Mouse (Mus musculus): ENCODE measurements around the gene Map4k3. TPM values are rescaled to one million over a fixed set of nuclear protein-coding genes. Genes with fewer than 3 reads are reported as not detected.
A peak's percentile ranks its signal among the peaks of the same experiment; 100 is the strongest.

The Map4k3 gene
- polyA plus RNA-seq, 1 experiment from 2014 or later, result 18.1 TPM

DNA sequence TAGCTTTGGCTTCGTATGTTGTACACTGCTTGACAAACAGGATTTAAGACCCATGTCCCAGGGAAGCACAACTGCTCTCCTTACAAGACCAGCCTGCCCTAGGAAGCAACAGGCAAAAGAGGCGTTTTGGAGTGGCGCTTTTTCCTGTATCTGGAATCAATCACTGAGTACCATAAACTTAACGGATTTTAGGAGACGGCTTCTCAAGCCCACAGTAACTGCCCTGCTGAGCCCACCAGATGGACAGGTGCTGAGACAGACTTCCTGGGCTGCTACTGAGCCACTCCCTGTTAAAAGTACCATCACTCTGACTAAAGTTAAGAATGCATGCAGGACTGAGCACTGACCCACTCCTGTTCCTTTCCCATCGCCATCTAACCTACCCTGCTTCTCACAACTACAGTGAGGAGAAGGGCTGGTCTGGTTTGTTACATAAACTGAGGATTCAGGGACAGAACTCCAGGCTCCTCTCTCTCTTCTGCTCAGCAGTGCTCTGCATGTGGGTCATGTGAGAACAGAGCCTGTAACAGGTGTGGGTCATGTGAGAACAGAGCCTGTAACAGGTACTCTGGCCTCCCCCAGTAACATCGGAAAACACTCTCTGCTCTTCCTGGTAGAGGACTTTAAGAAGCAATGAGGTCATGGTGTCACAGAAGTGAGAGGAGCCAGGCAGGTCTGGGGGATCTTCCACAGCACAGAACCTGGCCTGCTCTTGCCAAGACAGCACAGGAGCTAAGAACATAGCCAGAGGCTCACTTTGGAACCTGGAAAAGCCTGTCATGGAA is 65.3 kb downstream of the Map4k3 start:
- no peaks in the 10 kb centered on the region for H3K27me3 ChIP-seq (ENCODE audit: insufficient read depth, poor library complexity, severe bottlenecking)
- no peak for DNase-seq (ENCODE audit: low spot score)
- H3K4me3 ChIP-seq, result no peak overlapping the region
- H3K4me1 ChIP-seq (replicated peaks), result peaks cover 13% of the 10 kb centered on the region; the same call in 1 of the 2 replicates
- H3K9me3 ChIP-seq, result no peaks in the 10 kb centered on the region
- 82% methylated on average over 7 of the region's 7 CpGs for WGBS
- H3K36me3 ChIP-seq, result peaks cover 6% of the 10 kb centered on the region; the same call in 1 of the 2 replicates
- no peak overlapping the region for H3K27ac ChIP-seq

DNA sequence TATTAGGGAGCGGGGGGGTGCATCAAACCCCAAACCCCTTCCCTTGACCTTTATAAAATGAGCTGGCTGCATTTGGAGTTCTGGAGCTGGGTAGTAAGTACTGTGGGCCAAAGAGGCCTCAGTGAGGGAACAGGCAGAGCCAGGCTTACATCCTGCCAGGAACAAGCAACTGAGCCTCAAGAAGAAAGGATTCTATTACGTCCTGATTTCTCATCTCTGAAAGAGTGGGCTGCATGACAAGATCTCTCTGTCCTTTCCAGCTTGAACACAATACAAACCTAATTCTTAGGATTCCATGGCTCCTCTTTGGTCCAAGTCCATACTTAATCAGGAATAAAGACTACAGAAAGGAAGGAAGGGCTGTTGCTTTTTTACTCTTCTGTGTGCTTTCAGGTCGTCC is 66.4 kb downstream of the Map4k3 start:
- Histone ChIP-seq H3K27ac (no peak overlapping the region; the same call in 1 of the 2 replicates), H3K4me1 (replicated peaks) (peaks cover 13% of the 10 kb centered on the region; the same call in 1 of the 2 replicates), H3K4me3 (no peak overlapping the region), H3K9me3 (no peaks in the 10 kb centered on the region), H3K27me3 (ENCODE audit: insufficient read depth, poor library complexity, severe bottlenecking) (no peaks in the 10 kb centered on the region), H3K36me3 (peaks cover 6% of the 10 kb centered on the region; the same call in 1 of the 2 replicates)
- no peak for DNase-seq (ENCODE audit: low spot score)
- WGBS, result 87% methylated on average over 3 of the region's 3 CpGs

DNA sequence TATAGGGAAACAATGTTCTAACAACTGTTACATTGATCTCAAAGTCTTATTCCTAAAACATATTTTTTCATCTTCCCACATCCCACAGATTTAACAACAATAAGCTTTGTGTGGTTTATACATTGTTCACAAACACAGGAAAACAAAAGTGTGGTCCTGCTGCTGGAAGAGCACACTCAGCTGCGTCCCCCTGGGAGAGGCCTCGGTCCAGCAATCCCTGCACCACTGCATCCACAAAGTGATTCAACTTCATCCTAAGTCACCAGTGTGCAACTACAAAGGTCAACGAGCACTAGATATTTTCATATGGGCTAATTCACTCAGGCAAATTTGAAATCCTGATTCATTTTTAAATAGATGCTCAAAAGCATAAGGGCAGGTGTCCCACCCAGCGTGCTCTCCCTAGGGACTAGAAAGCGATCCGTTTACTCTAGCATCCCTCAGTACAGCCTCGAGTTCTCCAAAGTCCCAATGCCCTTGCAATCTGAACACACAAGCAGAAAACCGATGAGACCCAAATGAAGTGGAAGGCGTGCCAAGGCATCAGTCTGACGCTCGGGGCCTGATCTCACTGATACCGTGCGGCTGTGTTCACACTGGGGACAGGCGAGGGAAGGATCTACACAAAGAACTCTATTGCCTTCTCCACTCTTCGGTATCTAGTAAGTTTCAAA is 67.4 kb downstream of the Map4k3 start:
- no peaks in the 10 kb centered on the region for H3K9me3 ChIP-seq
- no peaks in the 10 kb centered on the region for H3K27me3 ChIP-seq (ENCODE audit: insufficient read depth, poor library complexity, severe bottlenecking)
- H3K27ac ChIP-seq, result peak overlapping the region; percentile 59; the same call in 1 of the 2 replicates
- 82% methylated on average over 15 of the region's 15 CpGs for WGBS
- H3K36me3 ChIP-seq, result peaks cover 6% of the 10 kb centered on the region; the same call in 1 of the 2 replicates
- peaks cover 13% of the 10 kb centered on the region; the same call in 1 of the 2 replicates for H3K4me1 ChIP-seq (replicated peaks)
- no peak overlapping the region for H3K4me3 ChIP-seq
- no peak for DNase-seq (ENCODE audit: low spot score)

DNA sequence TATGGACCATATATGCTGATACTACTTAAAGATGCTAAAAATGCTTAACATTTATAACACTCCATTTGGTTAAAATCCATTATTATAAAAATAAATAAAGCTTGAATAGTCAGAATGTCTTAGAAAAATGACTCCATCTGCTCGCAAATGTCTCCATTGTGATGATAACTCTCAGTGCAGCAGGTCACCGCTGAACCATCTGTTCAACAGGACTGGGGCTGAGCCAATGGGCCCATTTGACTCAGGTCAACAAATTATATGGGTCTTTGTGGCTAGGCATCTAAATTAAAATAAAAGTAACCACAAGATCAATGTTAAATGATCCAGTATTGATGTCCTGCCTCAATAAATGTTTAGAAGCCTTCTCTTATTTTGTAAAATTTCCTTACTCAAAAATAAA is 68.1 kb downstream of the Map4k3 start:
- no peaks in the 10 kb centered on the region for H3K27me3 ChIP-seq (ENCODE audit: insufficient read depth, poor library complexity, severe bottlenecking)
- DNase-seq (ENCODE audit: low spot score), result no peak
- 77% methylated on average over 2 of the region's 2 CpGs for WGBS
- no peak overlapping the region for H3K4me3 ChIP-seq
- H3K9me3 ChIP-seq, result no peaks in the 10 kb centered on the region
- H3K4me1 ChIP-seq (replicated peaks), result peaks cover 13% of the 10 kb centered on the region; the same call in 1 of the 2 replicates
- H3K27ac ChIP-seq, result no peak overlapping the region
- H3K36me3 ChIP-seq, result peaks cover 9% of the 10 kb centered on the region

DNA sequence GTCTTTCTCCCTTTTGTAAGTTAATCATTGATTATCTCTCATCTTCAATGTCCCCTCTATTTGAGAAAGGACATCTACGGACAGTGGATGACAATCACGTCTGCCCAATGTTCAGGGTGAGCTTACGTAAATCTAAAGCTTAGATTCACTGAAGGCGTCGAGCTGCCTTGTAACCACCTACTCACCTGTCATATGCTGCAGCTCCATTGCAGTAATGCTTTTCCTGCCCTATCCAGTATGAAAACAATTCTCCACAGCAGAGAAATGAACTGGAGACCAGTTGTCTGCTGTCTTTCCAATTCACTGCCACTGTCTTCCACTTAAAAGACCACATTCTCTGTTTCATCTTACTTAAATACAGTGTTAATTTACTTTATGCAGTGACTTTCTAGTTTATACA is 68.5 kb downstream of the Map4k3 start:
- Histone ChIP-seq H3K27ac (peak overlapping the region; percentile 50; the same call in 1 of the 2 replicates), H3K9me3 (no peaks in the 10 kb centered on the region), H3K36me3 (peaks cover 13% of the 10 kb centered on the region), H3K4me1 (replicated peaks) (peaks cover 13% of the 10 kb centered on the region; the same call in 1 of the 2 replicates), H3K27me3 (ENCODE audit: insufficient read depth, poor library complexity, severe bottlenecking) (no peaks in the 10 kb centered on the region), H3K4me3 (no peak overlapping the region)
- DNase-seq (ENCODE audit: low spot score), result no peak
- 88% methylated on average over 5 of the region's 5 CpGs for WGBS

DNA sequence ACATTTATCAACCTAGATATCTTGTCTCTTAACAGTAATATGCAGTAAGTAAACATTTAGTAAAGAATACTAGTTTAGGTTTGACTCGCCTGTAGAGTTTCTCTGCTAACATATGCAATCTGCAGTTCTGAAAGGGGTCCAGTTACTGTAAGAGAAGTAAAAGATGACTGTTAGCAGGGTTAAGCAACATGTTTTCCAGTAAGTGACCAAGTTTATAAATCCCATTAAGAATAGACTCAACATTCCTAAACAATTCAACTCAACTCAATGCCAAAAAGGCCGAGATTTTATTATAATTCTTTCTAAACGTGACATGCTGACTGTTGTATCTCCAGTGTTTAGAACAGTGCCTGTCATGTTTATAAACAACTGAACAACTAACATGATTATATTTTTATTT is 74.0 kb downstream of the Map4k3 start:
- no peaks in the 10 kb centered on the region for H3K27me3 ChIP-seq (ENCODE audit: insufficient read depth, poor library complexity, severe bottlenecking)
- H3K36me3 ChIP-seq, result peaks cover 42% of the 10 kb centered on the region
- H3K9me3 ChIP-seq, result no peaks in the 10 kb centered on the region
- 0 out of 2 replicates have a peak, but pooled peaks cover 2% of the 10 kb centered on the region for H3K4me1 ChIP-seq (replicated peaks)
- no peak overlapping the region for H3K27ac ChIP-seq
- no peak for DNase-seq (ENCODE audit: low spot score)
- H3K4me3 ChIP-seq, result no peak overlapping the region
- WGBS, result 93% methylated on average over 3 of the region's 3 CpGs

DNA sequence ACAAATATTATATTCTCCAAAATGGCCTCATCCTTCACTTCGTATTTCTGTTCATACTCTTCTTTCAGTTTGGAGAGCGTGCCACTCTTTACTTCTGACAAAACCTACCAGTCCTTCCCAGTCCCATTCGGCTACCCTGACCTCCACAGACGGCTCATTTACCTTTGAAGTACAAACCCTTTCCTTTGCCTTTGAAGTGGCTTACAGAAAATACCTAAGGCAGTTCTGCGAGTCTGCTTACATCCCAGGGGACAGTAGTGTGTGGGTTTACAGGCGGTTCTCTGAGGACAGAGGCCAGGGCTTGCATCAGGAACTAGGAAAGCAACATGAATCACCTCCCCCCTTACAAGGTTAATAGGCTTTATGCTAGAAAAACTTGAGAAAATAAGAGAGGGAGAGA is 75.5 kb downstream of the Map4k3 start:
- WGBS, result 73% methylated on average over 6 of the region's 6 CpGs
- DNase-seq (ENCODE audit: low spot score), result no peak
- H3K36me3 ChIP-seq, result peaks cover 55% of the 10 kb centered on the region

DNA sequence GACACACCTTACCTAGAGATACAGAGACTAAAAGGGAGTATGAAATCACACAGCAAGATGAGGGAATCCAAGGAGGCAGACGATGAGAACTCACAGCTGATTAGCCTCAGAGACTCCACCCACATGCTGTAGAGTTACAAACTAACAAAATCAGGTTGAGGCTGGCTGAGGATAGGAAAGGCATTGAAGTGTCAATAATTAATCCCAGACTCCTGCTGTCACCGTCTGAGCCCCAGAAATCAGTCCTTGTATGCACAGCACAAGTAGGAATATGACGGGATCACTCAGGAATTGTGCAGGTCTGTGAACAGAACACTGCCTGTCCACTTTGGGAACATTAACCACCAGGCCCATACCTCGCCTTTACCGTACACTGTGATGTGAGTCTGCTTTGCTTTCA is 81.4 kb downstream of the Map4k3 start:
- 84% methylated on average over 5 of the region's 5 CpGs for WGBS
- DNase-seq (ENCODE audit: low spot score), result no peak
- H3K9me3 ChIP-seq, result no peaks in the 10 kb centered on the region
- H3K4me1 ChIP-seq (replicated peaks), result no peaks in the 10 kb centered on the region
- H3K36me3 ChIP-seq, result peaks cover 74% of the 10 kb centered on the region
- H3K27me3 ChIP-seq (ENCODE audit: insufficient read depth, poor library complexity, severe bottlenecking), result no peaks in the 10 kb centered on the region
- H3K4me3 ChIP-seq, result no peak overlapping the region
- no peak overlapping the region for H3K27ac ChIP-seq

More for the DNA sequence above, 75.5 kb downstream of the Map4k3 start:
- no peaks in the 10 kb centered on the region for H3K27me3 ChIP-seq (ENCODE audit: insufficient read depth, poor library complexity, severe bottlenecking)
- no peak overlapping the region for H3K27ac ChIP-seq
- H3K9me3 ChIP-seq, result no peaks in the 10 kb centered on the region
- no peaks in the 10 kb centered on the region for H3K4me1 ChIP-seq (replicated peaks)
- no peak overlapping the region for H3K4me3 ChIP-seq

DNA sequence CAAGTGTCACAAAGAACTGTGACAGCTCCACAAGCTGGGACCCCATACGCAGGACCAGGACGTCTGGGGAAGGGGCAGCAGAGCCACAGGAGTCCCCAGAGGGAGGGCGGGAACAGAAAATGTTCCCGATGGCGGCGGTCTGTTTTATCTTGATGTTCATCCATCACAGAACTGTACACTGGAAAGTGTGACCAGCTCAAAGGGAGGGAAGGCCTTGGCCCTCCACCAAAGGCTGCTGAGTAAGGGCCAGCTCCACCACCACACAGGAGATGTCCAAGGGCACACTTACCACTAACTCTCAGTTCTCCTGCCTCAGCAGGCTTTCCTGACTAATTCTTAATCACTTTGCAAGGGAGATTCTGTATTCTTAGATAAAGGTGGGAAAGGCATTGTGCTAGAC is 82.2 kb downstream of the Map4k3 start:
- Histone ChIP-seq H3K9me3 (no peaks in the 10 kb centered on the region), H3K36me3 (peaks cover 74% of the 10 kb centered on the region), H3K27me3 (ENCODE audit: insufficient read depth, poor library complexity, severe bottlenecking) (no peaks in the 10 kb centered on the region), H3K4me3 (no peak overlapping the region), H3K4me1 (replicated peaks) (no peaks in the 10 kb centered on the region), H3K27ac (no peak overlapping the region)
- DNase-seq (ENCODE audit: low spot score), result no peak
- 83% methylated on average over 6 of the region's 6 CpGs for WGBS

DNA sequence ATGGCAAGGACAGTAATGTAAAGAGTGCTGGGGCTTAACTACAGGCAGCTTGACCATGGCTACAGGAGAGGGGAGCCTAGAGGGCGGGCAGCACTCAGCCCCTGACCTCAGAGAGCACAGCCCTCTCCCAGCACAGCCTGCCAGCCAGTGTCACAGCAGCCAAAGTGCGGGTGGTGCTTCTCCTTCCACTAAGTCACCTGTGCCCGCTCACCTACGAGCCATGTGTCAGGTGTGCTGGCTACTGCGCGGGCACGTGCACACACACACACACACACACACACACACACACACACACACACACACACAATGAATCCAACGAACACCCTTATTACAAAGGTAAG is 82.6 kb downstream of the Map4k3 start:
- no peaks in the 10 kb centered on the region for H3K27me3 ChIP-seq (ENCODE audit: insufficient read depth, poor library complexity, severe bottlenecking)
- no peak overlapping the region for H3K4me3 ChIP-seq
- H3K36me3 ChIP-seq, result peaks cover 78% of the 10 kb centered on the region
- H3K9me3 ChIP-seq, result no peaks in the 10 kb centered on the region
- DNase-seq (ENCODE audit: low spot score), result no peak
- H3K4me1 ChIP-seq (replicated peaks), result no peaks in the 10 kb centered on the region
- no peak overlapping the region for H3K27ac ChIP-seq
- 97% methylated on average over 8 of the region's 8 CpGs for WGBS

DNA sequence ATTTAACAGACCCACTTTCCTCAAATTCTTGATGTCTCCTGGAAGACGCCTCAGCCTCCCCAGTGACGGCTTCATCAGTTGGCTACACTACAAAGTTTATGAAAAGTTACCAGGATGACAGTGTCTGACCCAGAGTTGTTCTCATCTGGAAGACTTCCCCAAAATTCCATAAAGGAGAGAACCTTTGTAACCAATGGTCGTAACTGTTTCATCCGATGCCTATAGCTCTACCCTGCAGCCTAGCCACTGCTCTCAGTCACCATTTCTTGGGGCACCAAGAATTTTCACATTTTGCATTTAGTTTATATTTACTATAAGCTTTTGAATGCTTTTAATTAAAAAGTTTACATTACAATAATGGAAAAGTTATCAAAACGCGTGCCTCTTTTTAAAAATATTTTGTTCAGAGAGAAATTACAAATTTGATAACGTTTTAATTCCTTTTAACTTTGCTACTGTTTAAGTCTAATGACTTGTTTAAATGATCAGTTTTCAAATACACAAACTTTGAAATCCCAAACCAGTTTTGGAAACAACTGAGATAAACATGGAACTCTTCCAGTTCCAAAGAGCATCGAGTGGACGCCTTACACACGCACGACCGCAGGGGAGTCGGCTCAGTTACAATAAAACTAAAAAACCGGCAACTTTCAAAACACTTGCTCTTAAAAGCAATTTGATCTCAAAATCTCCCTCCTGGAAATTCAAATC is 83.1 kb downstream of the Map4k3 start:
- H3K36me3 ChIP-seq, result peaks cover 82% of the 10 kb centered on the region
- H3K27ac ChIP-seq, result no peak overlapping the region
- 95% methylated on average over 14 of the region's 14 CpGs for WGBS
- H3K9me3 ChIP-seq, result no peaks in the 10 kb centered on the region
- no peaks in the 10 kb centered on the region for H3K27me3 ChIP-seq (ENCODE audit: insufficient read depth, poor library complexity, severe bottlenecking)
- no peak for DNase-seq (ENCODE audit: low spot score)
- no peak overlapping the region for H3K4me3 ChIP-seq
- no peaks in the 10 kb centered on the region for H3K4me1 ChIP-seq (replicated peaks)

DNA sequence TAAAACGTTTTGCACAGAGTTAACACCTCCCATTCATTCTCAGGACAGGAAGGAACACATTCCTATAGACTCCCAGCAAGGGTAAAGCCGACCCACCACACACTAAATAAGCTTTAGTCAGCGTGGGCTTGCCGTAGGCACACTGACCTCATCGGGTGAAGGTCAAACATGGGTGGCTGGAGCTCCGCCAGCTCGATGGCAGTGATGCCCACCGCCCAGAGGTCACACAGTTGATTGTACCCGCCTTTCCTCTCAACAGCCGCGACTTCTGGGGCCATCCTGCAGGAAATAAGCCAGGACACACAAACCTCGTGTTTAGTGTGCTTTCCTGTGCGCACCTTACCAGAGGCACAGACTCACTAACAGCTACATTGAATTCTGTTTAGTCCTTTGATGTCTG is 83.7 kb downstream of the Map4k3 start:
- no peaks in the 10 kb centered on the region for H3K4me1 ChIP-seq (replicated peaks)
- H3K27me3 ChIP-seq (ENCODE audit: insufficient read depth, poor library complexity, severe bottlenecking), result no peaks in the 10 kb centered on the region
- H3K9me3 ChIP-seq, result no peaks in the 10 kb centered on the region
- H3K36me3 ChIP-seq, result peaks cover 82% of the 10 kb centered on the region
- H3K27ac ChIP-seq, result no peak overlapping the region
- no peak overlapping the region for H3K4me3 ChIP-seq
- no peak for DNase-seq (ENCODE audit: low spot score)
- WGBS, result 71% methylated on average over 13 of the region's 13 CpGs

DNA sequence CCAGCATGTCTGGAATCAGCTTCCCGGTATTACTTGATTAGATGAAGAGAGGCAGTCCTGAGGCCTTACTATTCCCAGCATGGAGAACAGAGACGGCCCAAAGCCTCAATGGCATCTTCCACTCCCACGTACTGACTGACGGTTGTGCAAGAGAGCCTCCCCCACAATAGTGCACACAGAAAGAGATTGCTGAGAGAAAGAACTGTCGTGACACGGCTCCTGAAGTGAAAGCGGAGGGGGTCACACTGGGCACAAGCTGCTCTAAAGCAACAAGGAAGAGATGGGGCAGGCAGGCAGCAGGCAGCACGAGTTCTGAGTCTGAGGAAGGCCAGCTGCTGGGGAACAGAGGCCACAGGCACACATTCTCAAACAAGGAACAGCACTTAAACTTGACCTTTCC is 90.2 kb downstream of the Map4k3 start:
- no peak for DNase-seq (ENCODE audit: low spot score)
- H3K36me3 ChIP-seq, result peaks cover 61% of the 10 kb centered on the region
- H3K9me3 ChIP-seq, result no peaks in the 10 kb centered on the region
- H3K4me3 ChIP-seq, result no peak overlapping the region
- peaks cover 4% of the 10 kb centered on the region; the same call in 1 of the 2 replicates for H3K4me1 ChIP-seq (replicated peaks)
- H3K27ac ChIP-seq, result no peak overlapping the region
- H3K27me3 ChIP-seq (ENCODE audit: insufficient read depth, poor library complexity, severe bottlenecking), result no peaks in the 10 kb centered on the region
- 69% methylated on average over 8 of the region's 8 CpGs for WGBS

All from hindbrain, embryonic 10.5 days (tissue).